Mouse (Mus musculus): ENCODE measurements at regions not wholly inside any gene's neighbourhood (a gene's known extent, or its start where the extent isn't known, plus 50 kb on each side); places are given as distances from the start of the nearest gene placed in this dataset.
A peak's percentile ranks its signal among the peaks of the same experiment; 100 is the strongest.

GRCm38 (mm10) chr11:20882756-20883155, 51.9 kb upstream of the Lgalsl start:
- H3K27ac ChIP-seq (ENCODE audit: low read depth, low read length) = no peak overlapping the region
- 52% methylated on average over 1 of the region's 1 CpGs for WGBS (ENCODE audit: insufficient replicate concordance)
- ATAC-seq (replicated peaks; ENCODE audit: insufficient number of reproducible peaks, low FRiP score, low TSS enrichment) = no peak

GRCm38 (mm10) chr11:20883907-20884306, 53.1 kb upstream of the Lgalsl start:
- H3K36me3 ChIP-seq (ENCODE audit: control insufficient read depth, insufficient read depth, low read length) = no peaks in the 10 kb centered on the region
- H3K27ac ChIP-seq (ENCODE audit: low read depth, low read length) = no peak overlapping the region
- no peaks in the 10 kb centered on the region for H3K27me3 ChIP-seq (ENCODE audit: control insufficient read depth, insufficient read depth, low read length)
- H3K4me2 ChIP-seq = no peak overlapping the region
- H3K9ac ChIP-seq (ENCODE audit: low read depth, low read length) = no peak overlapping the region
- no peaks in the 10 kb centered on the region for H3K4me1 ChIP-seq (ENCODE audit: control insufficient read depth, insufficient read depth, low read length)
- ATAC-seq (replicated peaks; ENCODE audit: insufficient number of reproducible peaks, low FRiP score, low TSS enrichment) = no peak
- 67% methylated on average over 2 of the region's 2 CpGs for WGBS (ENCODE audit: insufficient replicate concordance)
- no peaks in the 10 kb centered on the region for H3K9me3 ChIP-seq (replicated peaks; ENCODE audit: control insufficient read depth, low read length)
- H3K4me3 ChIP-seq (ENCODE audit: low read depth, low read length) = no peak overlapping the region

More at GRCm38 (mm10) chr11:20882756-20883155, 51.9 kb upstream of the Lgalsl start:
- H3K27me3 ChIP-seq (ENCODE audit: control insufficient read depth, insufficient read depth, low read length) = no peaks in the 10 kb centered on the region
- no peaks in the 10 kb centered on the region for H3K9me3 ChIP-seq (replicated peaks; ENCODE audit: control insufficient read depth, low read length)
- H3K36me3 ChIP-seq (ENCODE audit: control insufficient read depth, insufficient read depth, low read length) = no peaks in the 10 kb centered on the region
- H3K4me3 ChIP-seq (ENCODE audit: low read depth, low read length) = no peak overlapping the region
- H3K4me2 ChIP-seq = no peak overlapping the region
- no peak overlapping the region for H3K9ac ChIP-seq (ENCODE audit: low read depth, low read length)
- no peaks in the 10 kb centered on the region for H3K4me1 ChIP-seq (ENCODE audit: control insufficient read depth, insufficient read depth, low read length)

- no peak for ATAC-seq (replicated peaks; ENCODE audit: insufficient number of reproducible peaks, low FRiP score, low TSS enrichment)
- WGBS (ENCODE audit: insufficient replicate concordance) = 67% methylated on average over 2 of the region's 2 CpGs
- no peak overlapping the region for H3K27ac ChIP-seq (ENCODE audit: low read depth, low read length)
Observed at GRCm38 (mm10) chr11:20887044-20887443, 56.2 kb upstream of the Lgalsl start.

DNA sequence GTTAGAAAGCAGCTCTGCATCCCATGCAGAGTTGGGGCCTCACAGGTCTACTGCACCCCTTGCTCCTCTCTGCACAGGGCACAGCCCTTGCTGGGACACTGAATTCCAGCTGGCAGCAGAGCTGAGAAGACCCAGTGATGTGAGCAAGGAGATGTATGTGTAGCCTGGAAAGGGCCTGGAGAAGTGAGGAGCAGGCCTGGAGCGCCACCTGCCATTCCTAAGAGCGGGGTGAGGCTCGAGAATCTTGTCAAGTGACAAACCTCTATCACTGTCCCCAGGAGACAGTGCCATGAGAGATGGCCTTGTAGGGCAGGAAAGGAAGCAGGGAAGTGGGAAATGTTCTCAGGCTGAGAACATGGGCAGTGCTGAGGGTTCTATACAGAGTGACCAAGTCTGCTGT, 59.6 kb upstream of the Lgalsl start:
- Histone ChIP-seq H3K9ac (ENCODE audit: low read depth, low read length) (no peak overlapping the region), H3K4me3 (ENCODE audit: low read depth, low read length) (no peak overlapping the region), H3K36me3 (ENCODE audit: control insufficient read depth, insufficient read depth, low read length) (no peaks in the 10 kb centered on the region), H3K27ac (ENCODE audit: low read depth, low read length) (no peak overlapping the region), H3K27me3 (ENCODE audit: control insufficient read depth, insufficient read depth, low read length) (no peaks in the 10 kb centered on the region), H3K4me2 (no peak overlapping the region), H3K9me3 (replicated peaks; ENCODE audit: control insufficient read depth, low read length) (no peaks in the 10 kb centered on the region), H3K4me1 (ENCODE audit: control insufficient read depth, insufficient read depth, low read length) (no peaks in the 10 kb centered on the region)
- no peak for ATAC-seq (replicated peaks; ENCODE audit: insufficient number of reproducible peaks, low FRiP score, low TSS enrichment)
- 67% methylated on average over 3 of the region's 3 CpGs for WGBS (ENCODE audit: insufficient replicate concordance)

More at GRCm38 (mm10) chr11:20887044-20887443, 56.2 kb upstream of the Lgalsl start:
- no peak overlapping the region for H3K9ac ChIP-seq (ENCODE audit: low read depth, low read length)
- no peak overlapping the region for H3K4me3 ChIP-seq (ENCODE audit: low read depth, low read length)
- H3K9me3 ChIP-seq (replicated peaks; ENCODE audit: control insufficient read depth, low read length) = no peaks in the 10 kb centered on the region
- H3K4me2 ChIP-seq = no peak overlapping the region
- H3K4me1 ChIP-seq (ENCODE audit: control insufficient read depth, insufficient read depth, low read length) = no peaks in the 10 kb centered on the region
- H3K27me3 ChIP-seq (ENCODE audit: control insufficient read depth, insufficient read depth, low read length) = no peaks in the 10 kb centered on the region
- H3K36me3 ChIP-seq (ENCODE audit: control insufficient read depth, insufficient read depth, low read length) = no peaks in the 10 kb centered on the region

DNA sequence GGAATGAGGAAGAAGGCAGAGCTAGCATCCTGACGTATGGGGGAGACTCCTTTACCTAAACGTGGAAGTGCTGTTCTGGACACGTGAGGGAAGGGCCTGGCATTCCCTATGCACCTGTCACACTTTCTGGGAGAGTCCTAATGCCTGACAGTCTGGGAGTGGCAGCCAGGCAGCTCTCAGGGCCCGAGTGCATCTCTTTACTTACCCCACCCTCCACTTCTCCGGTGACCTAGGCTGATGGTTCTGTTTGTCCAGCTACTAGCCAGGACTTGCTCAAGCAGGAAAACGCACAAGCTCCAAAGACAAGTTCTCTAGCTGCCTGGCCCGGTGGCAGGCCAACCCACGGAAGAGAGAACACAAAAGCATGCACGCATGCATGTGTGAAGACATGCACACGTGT, 60.9 kb upstream of the Lgalsl start:
- H3K9me3 ChIP-seq (replicated peaks; ENCODE audit: control insufficient read depth, low read length) = no peaks in the 10 kb centered on the region
- no peak overlapping the region for H3K4me2 ChIP-seq
- H3K36me3 ChIP-seq (ENCODE audit: control insufficient read depth, insufficient read depth, low read length) = no peaks in the 10 kb centered on the region
- peaks cover 6% of the 10 kb centered on the region; the same call in 1 of the 2 replicates for H3K4me1 ChIP-seq (ENCODE audit: control insufficient read depth, insufficient read depth, low read length)
- 74% methylated on average over 10 of the region's 10 CpGs for WGBS (ENCODE audit: insufficient replicate concordance)
- H3K4me3 ChIP-seq (ENCODE audit: low read depth, low read length) = no peak overlapping the region
- ATAC-seq (replicated peaks; ENCODE audit: insufficient number of reproducible peaks, low FRiP score, low TSS enrichment) = no peak
- no peak overlapping the region for H3K9ac ChIP-seq (ENCODE audit: low read depth, low read length)
- no peak overlapping the region for H3K27ac ChIP-seq (ENCODE audit: low read depth, low read length)
- H3K27me3 ChIP-seq (ENCODE audit: control insufficient read depth, insufficient read depth, low read length) = no peaks in the 10 kb centered on the region

- Histone ChIP-seq H3K36me3 (ENCODE audit: control insufficient read depth, insufficient read depth, low read length) (no peaks in the 10 kb centered on the region), H3K27ac (ENCODE audit: low read depth, low read length) (peak overlapping the region; percentile 66), H3K4me1 (ENCODE audit: control insufficient read depth, insufficient read depth, low read length) (peaks cover 9% of the 10 kb centered on the region; the same call in 1 of the 2 replicates), H3K9me3 (replicated peaks; ENCODE audit: control insufficient read depth, low read length) (no peaks in the 10 kb centered on the region), H3K9ac (ENCODE audit: low read depth, low read length) (no peak overlapping the region; the same call in 1 of the 2 replicates), H3K4me2 (no peak overlapping the region; the same call in 1 of the 2 replicates), H3K4me3 (ENCODE audit: low read depth, low read length) (no peak overlapping the region), H3K27me3 (ENCODE audit: control insufficient read depth, insufficient read depth, low read length) (no peaks in the 10 kb centered on the region)
- peak; percentile 67 for ATAC-seq (replicated peaks; ENCODE audit: insufficient number of reproducible peaks, low FRiP score, low TSS enrichment)
- 26% methylated on average over 11 of the region's 11 CpGs for WGBS (ENCODE audit: insufficient replicate concordance)
Observed at GRCm38 (mm10) chr11:20896277-20897123, 65.6 kb upstream of the Lgalsl start.

- no peak for ATAC-seq (replicated peaks; ENCODE audit: insufficient number of reproducible peaks, low FRiP score, low TSS enrichment)
- Histone ChIP-seq H3K4me2 (no peak overlapping the region), H3K9me3 (replicated peaks; ENCODE audit: control insufficient read depth, low read length) (no peaks in the 10 kb centered on the region), H3K4me1 (ENCODE audit: control insufficient read depth, insufficient read depth, low read length) (peaks cover 9% of the 10 kb centered on the region; the same call in 1 of the 2 replicates), H3K4me3 (ENCODE audit: low read depth, low read length) (no peak overlapping the region), H3K36me3 (ENCODE audit: control insufficient read depth, insufficient read depth, low read length) (no peaks in the 10 kb centered on the region), H3K27me3 (ENCODE audit: control insufficient read depth, insufficient read depth, low read length) (no peaks in the 10 kb centered on the region), H3K9ac (ENCODE audit: low read depth, low read length) (no peak overlapping the region), H3K27ac (ENCODE audit: low read depth, low read length) (no peak overlapping the region)
- WGBS (ENCODE audit: insufficient replicate concordance) = 80% methylated on average over 7 of the region's 7 CpGs
Observed at GRCm38 (mm10) chr11:20897468-20897867, 66.6 kb upstream of the Lgalsl start.

DNA sequence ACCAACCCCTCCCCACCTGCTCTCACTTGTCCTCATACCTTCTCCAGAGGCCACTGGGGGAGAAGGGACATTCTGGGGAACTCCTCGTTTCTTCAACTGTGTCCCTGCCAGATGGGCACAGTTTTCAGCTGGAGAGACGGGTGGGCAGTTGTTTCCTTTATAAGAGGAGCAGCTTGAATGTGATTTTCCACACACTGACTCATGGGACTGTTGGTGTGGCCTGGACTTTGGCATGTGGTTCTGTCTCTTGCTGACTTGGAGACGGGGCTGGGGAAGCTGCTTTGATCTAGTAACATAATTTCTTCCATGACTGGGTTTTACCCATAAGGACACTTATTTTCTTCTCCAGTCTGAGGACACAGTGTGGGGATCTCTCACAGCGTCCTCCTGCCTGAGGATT, 67.7 kb upstream of the Lgalsl start:
- WGBS (ENCODE audit: insufficient replicate concordance) = 65% methylated on average over 4 of the region's 4 CpGs
- Histone ChIP-seq H3K36me3 (ENCODE audit: control insufficient read depth, insufficient read depth, low read length) (no peaks in the 10 kb centered on the region), H3K4me2 (no peak overlapping the region), H3K4me1 (ENCODE audit: control insufficient read depth, insufficient read depth, low read length) (peaks cover 9% of the 10 kb centered on the region; the same call in 1 of the 2 replicates), H3K4me3 (ENCODE audit: low read depth, low read length) (no peak overlapping the region), H3K9me3 (replicated peaks; ENCODE audit: control insufficient read depth, low read length) (no peaks in the 10 kb centered on the region), H3K27me3 (ENCODE audit: control insufficient read depth, insufficient read depth, low read length) (no peaks in the 10 kb centered on the region), H3K27ac (ENCODE audit: low read depth, low read length) (no peak overlapping the region), H3K9ac (ENCODE audit: low read depth, low read length) (no peak overlapping the region)
- no peak for ATAC-seq (replicated peaks; ENCODE audit: insufficient number of reproducible peaks, low FRiP score, low TSS enrichment)

GRCm38 (mm10) chr11:20899766-20900165, 68.9 kb upstream of the Lgalsl start:
- no peak for ATAC-seq (replicated peaks; ENCODE audit: insufficient number of reproducible peaks, low FRiP score, low TSS enrichment)
- Histone ChIP-seq H3K9me3 (replicated peaks; ENCODE audit: control insufficient read depth, low read length) (no peaks in the 10 kb centered on the region), H3K27ac (ENCODE audit: low read depth, low read length) (no peak overlapping the region), H3K4me1 (ENCODE audit: control insufficient read depth, insufficient read depth, low read length) (peaks cover 9% of the 10 kb centered on the region; the same call in 1 of the 2 replicates), H3K4me3 (ENCODE audit: low read depth, low read length) (no peak overlapping the region), H3K4me2 (no peak overlapping the region), H3K9ac (ENCODE audit: low read depth, low read length) (no peak overlapping the region), H3K36me3 (ENCODE audit: control insufficient read depth, insufficient read depth, low read length) (no peaks in the 10 kb centered on the region), H3K27me3 (ENCODE audit: control insufficient read depth, insufficient read depth, low read length) (no peaks in the 10 kb centered on the region)
- 74% methylated on average over 6 of the region's 6 CpGs for WGBS (ENCODE audit: insufficient replicate concordance)

Measured in heart, embryonic 11.5 days (tissue).